Mouse (Mus musculus): ENCODE results near the gene Chst14. TPM values are rescaled to one million over a fixed set of nuclear protein-coding genes. Genes with fewer than 3 reads are reported as not detected.

Chst14 gene
- polyA plus RNA-seq, 1 experiment from 2014 or later = 40.8 TPM

GRCm38 (mm10) chr2:118905433-118906117 is 20.7 kb upstream of the Chst14 start:
- Histone ChIP-seq H3K27ac (ENCODE audit: low read depth) (no peak overlapping the region), H3K9me3 (ENCODE audit: low read depth, low read length) (no peaks in the 10 kb centered on the region), H3K4me3 (ENCODE audit: low read depth, low read length) (no peak overlapping the region), H3K4me1 (ENCODE audit: insufficient read depth) (peaks cover 11% of the 10 kb centered on the region; the same call in 1 of the 2 replicates), H3K9ac (no peak overlapping the region), H3K4me2 (no peak overlapping the region), H3K36me3 (ENCODE audit: insufficient read depth) (no peaks in the 10 kb centered on the region), H3K27me3 (ENCODE audit: insufficient read depth, low read length) (peaks cover 6% of the 10 kb centered on the region)
- no peak for ATAC-seq (ENCODE audit: insufficient read depth)
- WGBS = 82% methylated on average over 7 of the region's 7 CpGs
- DNase-seq = no peak
- no peak for TF ChIP-seq CTCF (IDR thresholded peaks at IDR 0.05; ENCODE audit: low read depth)

- Histone ChIP-seq H3K4me3 (ENCODE audit: low read depth, low read length) (no peak overlapping the region), H3K9ac (no peak overlapping the region), H3K4me2 (no peak overlapping the region), H3K27ac (ENCODE audit: low read depth) (no peak overlapping the region), H3K27me3 (ENCODE audit: insufficient read depth, low read length) (0 out of 2 replicates have a peak, but pooled peaks cover 2% of the 10 kb centered on the region), H3K4me1 (ENCODE audit: insufficient read depth) (peaks cover 7% of the 10 kb centered on the region; the same call in 1 of the 2 replicates), H3K9me3 (ENCODE audit: low read depth, low read length) (no peaks in the 10 kb centered on the region), H3K36me3 (ENCODE audit: insufficient read depth) (no peaks in the 10 kb centered on the region)
- WGBS = 78% methylated on average over 5 of the region's 5 CpGs
- ATAC-seq (ENCODE audit: insufficient read depth) (no peak), DNase-seq (no peak)
- TF ChIP-seq CTCF (IDR thresholded peaks at IDR 0.05; ENCODE audit: low read depth) = no peak
Observed at GRCm38 (mm10) chr2:118906118-118906492, 20.2 kb upstream of the Chst14 start.

- 81% methylated on average over 3 of the region's 3 CpGs for WGBS
- no peak for TF ChIP-seq CTCF (IDR thresholded peaks at IDR 0.05; ENCODE audit: low read depth)
- no peak for ATAC-seq (ENCODE audit: insufficient read depth)
Observed at GRCm38 (mm10) chr2:118907781-118908180, 18.5 kb upstream of the Chst14 start.

GRCm38 (mm10) chr2:118909151-118909550 is 17.1 kb upstream of the Chst14 start:
- H3K36me3 ChIP-seq (ENCODE audit: insufficient read depth) = no peaks in the 10 kb centered on the region
- H3K27me3 ChIP-seq (ENCODE audit: insufficient read depth, low read length) = no peaks in the 10 kb centered on the region
- H3K4me2 ChIP-seq = no peak overlapping the region
- H3K4me1 ChIP-seq (ENCODE audit: insufficient read depth) = 0 out of 2 replicates have a peak, but pooled peaks cover 3% of the 10 kb centered on the region
- WGBS = 68% methylated on average over 1 of the region's 1 CpGs
- H3K27ac ChIP-seq (ENCODE audit: low read depth) = no peak overlapping the region
- ATAC-seq (ENCODE audit: insufficient read depth) (no peak), DNase-seq (no peak)
- TF ChIP-seq CTCF (IDR thresholded peaks at IDR 0.05; ENCODE audit: low read depth) = no peak
- no peak overlapping the region for H3K9ac ChIP-seq
- H3K4me3 ChIP-seq (ENCODE audit: low read depth, low read length) = no peak overlapping the region
- no peaks in the 10 kb centered on the region for H3K9me3 ChIP-seq (ENCODE audit: low read depth, low read length)

More at GRCm38 (mm10) chr2:118907781-118908180, 18.5 kb upstream of the Chst14 start:
- Histone ChIP-seq H3K27ac (ENCODE audit: low read depth) (no peak overlapping the region), H3K36me3 (ENCODE audit: insufficient read depth) (no peaks in the 10 kb centered on the region), H3K4me1 (ENCODE audit: insufficient read depth) (peaks cover 6% of the 10 kb centered on the region; the same call in 1 of the 2 replicates), H3K9me3 (ENCODE audit: low read depth, low read length) (no peaks in the 10 kb centered on the region), H3K4me2 (no peak overlapping the region), H3K9ac (no peak overlapping the region), H3K4me3 (ENCODE audit: low read depth, low read length) (no peak overlapping the region), H3K27me3 (ENCODE audit: insufficient read depth, low read length) (0 out of 2 replicates have a peak, but pooled peaks cover 1% of the 10 kb centered on the region)
- DNase-seq = no peak

- Histone ChIP-seq H3K9ac (no peak overlapping the region), H3K4me2 (no peak overlapping the region), H3K9me3 (ENCODE audit: low read depth, low read length) (no peaks in the 10 kb centered on the region), H3K4me3 (ENCODE audit: low read depth, low read length) (no peak overlapping the region), H3K36me3 (ENCODE audit: insufficient read depth) (no peaks in the 10 kb centered on the region), H3K27me3 (ENCODE audit: insufficient read depth, low read length) (no peaks in the 10 kb centered on the region), H3K4me1 (ENCODE audit: insufficient read depth) (0 out of 2 replicates have a peak, but pooled peaks cover 3% of the 10 kb centered on the region), H3K27ac (ENCODE audit: low read depth) (no peak overlapping the region)
- ATAC-seq (ENCODE audit: insufficient read depth) = no peak
- no peak for TF ChIP-seq CTCF (IDR thresholded peaks at IDR 0.05; ENCODE audit: low read depth)
- no peak for DNase-seq
- WGBS = 68% methylated on average over 7 of the region's 7 CpGs
Observed at GRCm38 (mm10) chr2:118910605-118911278, 15.6 kb upstream of the Chst14 start.

GRCm38 (mm10) chr2:118912706-118913105 is 13.6 kb upstream of the Chst14 start:
- H3K4me2 ChIP-seq = no peak overlapping the region
- no peak for TF ChIP-seq CTCF (IDR thresholded peaks at IDR 0.05; ENCODE audit: low read depth)
- WGBS = 68% methylated on average over 8 of the region's 8 CpGs
- DNase-seq (no peak), ATAC-seq (ENCODE audit: insufficient read depth) (no peak)
- 0 out of 2 replicates have a peak, but pooled peaks cover 9% of the 10 kb centered on the region for H3K36me3 ChIP-seq (ENCODE audit: insufficient read depth)
- H3K9me3 ChIP-seq (ENCODE audit: low read depth, low read length) = no peaks in the 10 kb centered on the region
- 0 out of 2 replicates have a peak, but pooled peaks cover 3% of the 10 kb centered on the region for H3K4me1 ChIP-seq (ENCODE audit: insufficient read depth)
- H3K4me3 ChIP-seq (ENCODE audit: low read depth, low read length) = no peak overlapping the region
- H3K9ac ChIP-seq = no peak overlapping the region
- H3K27ac ChIP-seq (ENCODE audit: low read depth) = no peak overlapping the region
- H3K27me3 ChIP-seq (ENCODE audit: insufficient read depth, low read length) = no peaks in the 10 kb centered on the region
